Mouse (Mus musculus): ENCODE data around the gene Islr. TPM values are rescaled to one million over a fixed set of nuclear protein-coding genes. Genes with fewer than 3 reads are reported as not detected.

Islr gene
- total and polyA plus RNA-seq, 3 experiments = 0.22 TPM; not detected in 2

DNA sequence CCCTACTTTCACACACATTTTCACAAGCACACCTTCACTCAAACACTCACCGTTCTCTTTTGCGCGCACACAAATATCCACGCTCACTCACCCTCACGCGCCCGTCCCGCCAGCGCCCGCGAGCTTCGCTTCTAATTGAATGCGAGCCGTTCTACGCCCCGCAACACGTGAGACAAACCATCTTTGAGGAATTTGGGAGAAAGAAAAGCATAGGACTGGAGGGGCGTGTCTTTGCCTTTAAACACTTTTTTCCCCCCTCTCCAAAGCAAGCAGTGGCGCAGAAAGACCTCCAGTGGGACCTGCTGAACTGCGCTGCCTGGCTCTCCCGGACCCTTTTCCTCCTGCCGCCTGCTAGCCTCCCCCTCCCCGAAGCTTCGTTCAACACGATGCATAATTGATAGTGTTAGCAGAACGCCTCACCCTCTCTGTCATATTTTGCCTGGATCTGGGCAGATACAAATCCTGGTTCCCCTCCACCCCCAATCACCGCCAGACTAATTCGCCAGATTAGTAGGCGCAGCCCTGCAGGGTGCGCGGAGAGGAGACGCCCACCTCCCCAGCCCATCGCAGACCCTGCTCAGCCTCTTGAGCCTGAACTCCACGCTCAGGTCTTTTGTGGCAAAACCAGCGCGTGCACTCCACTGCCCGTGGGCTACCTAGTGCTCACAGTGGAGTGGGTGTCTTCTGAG is 2.1 kb downstream of the Islr start:
- peaks cover 22% of the 10 kb centered on the region for H3K9me3 ChIP-seq (replicated peaks)
- peaks cover 17% of the 10 kb centered on the region for H3K4me1 ChIP-seq (ENCODE audit: insufficient read depth, low read depth, low read length)
- H3K36me3 ChIP-seq (replicated peaks) = no peaks in the 10 kb centered on the region
- DNase-seq (ENCODE audit: low spot score) (no peak), ATAC-seq (ENCODE audit: extremely low read depth, insufficient number of reproducible peaks, low FRiP score, poor library complexity, severe bottlenecking) (no peak)
- peaks cover 97% of the 10 kb centered on the region for H3K27me3 ChIP-seq (ENCODE audit: insufficient read depth, low read length)
- no peak overlapping the region for H3K4me3 ChIP-seq (ENCODE audit: low read depth, low read length)
- TF ChIP-seq GATA1 (IDR thresholded peaks at IDR 0.05; ENCODE audit: borderline replicate concordance, low read length) = no peak
- TF ChIP-seq GATA2 (IDR thresholded peaks at IDR 0.05; ENCODE audit: borderline replicate concordance, low read depth, low read length) = no peak
- no peak for TF ChIP-seq POLR2AphosphoS5 (IDR thresholded peaks at IDR 0.05; ENCODE audit: insufficient replicate concordance, low read depth, low read length)
- no peak for TF ChIP-seq TAL1 (conservative IDR thresholded peaks at IDR 0.05; ENCODE audit: low read depth, low read length)
- no peak for TF ChIP-seq CTCF (IDR thresholded peaks at IDR 0.05; ENCODE audit: low read depth, low read length)

DNA sequence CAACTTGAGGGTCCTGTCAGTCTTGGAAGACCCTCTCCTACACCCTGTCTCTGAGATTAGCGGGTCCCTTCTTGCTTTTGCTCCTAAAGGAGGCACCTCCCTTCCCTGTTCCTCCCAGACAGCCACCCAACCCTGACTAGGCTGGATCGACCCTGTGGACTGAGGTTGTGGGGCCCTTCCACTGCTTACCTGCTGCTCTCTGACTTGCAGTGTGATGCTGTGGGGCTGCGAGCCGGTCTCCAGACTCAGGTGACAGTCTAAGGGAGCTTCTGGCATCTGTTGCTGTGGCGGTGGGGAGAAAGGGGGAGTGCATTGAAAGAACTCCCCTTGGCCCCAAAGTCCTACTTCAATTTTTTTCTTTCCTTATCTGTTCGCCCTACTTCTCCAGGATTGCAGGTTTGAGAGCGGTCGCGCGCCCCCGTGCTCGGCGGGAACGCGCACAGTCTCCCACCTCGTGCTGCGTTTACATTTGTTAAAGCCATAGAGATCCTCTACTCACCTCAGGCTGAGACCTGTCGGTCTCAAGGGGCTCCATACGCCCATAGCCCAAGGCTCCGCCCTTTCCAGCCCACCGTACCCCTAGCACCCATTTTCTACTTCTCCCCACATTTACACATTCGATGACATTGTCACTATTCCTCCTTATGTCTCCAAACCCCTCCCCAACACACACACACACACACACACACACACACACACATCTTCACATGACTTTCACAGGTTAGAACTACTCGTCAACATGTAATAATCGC is 2.8 kb downstream of the Islr start:
- H3K27me3 ChIP-seq (ENCODE audit: insufficient read depth, low read length) = peaks cover 98% of the 10 kb centered on the region
- peaks cover 22% of the 10 kb centered on the region for H3K9me3 ChIP-seq (replicated peaks)
- TF ChIP-seq TAL1 (conservative IDR thresholded peaks at IDR 0.05; ENCODE audit: low read depth, low read length) = no peak
- TF ChIP-seq GATA2 (IDR thresholded peaks at IDR 0.05; ENCODE audit: borderline replicate concordance, low read depth, low read length) = no peak
- TF ChIP-seq CTCF (IDR thresholded peaks at IDR 0.05; ENCODE audit: low read depth, low read length) = no peak
- no peak for TF ChIP-seq GATA1 (IDR thresholded peaks at IDR 0.05; ENCODE audit: borderline replicate concordance, low read length)
- TF ChIP-seq POLR2AphosphoS5 (IDR thresholded peaks at IDR 0.05; ENCODE audit: insufficient replicate concordance, low read depth, low read length) = no peak
- DNase-seq (ENCODE audit: low spot score) = no peak
- H3K36me3 ChIP-seq (replicated peaks) = no peaks in the 10 kb centered on the region
- no peak for ATAC-seq (ENCODE audit: extremely low read depth, insufficient number of reproducible peaks, low FRiP score, poor library complexity, severe bottlenecking)
- no peak overlapping the region for H3K4me3 ChIP-seq (ENCODE audit: low read depth, low read length)
- H3K4me1 ChIP-seq (ENCODE audit: insufficient read depth, low read depth, low read length) = peaks cover 17% of the 10 kb centered on the region

GRCm38 (mm10) chr9:58200270-58201090 is 3.6 kb downstream of the Islr start:
- ATAC-seq (ENCODE audit: extremely low read depth, insufficient number of reproducible peaks, low FRiP score, poor library complexity, severe bottlenecking) = no peak
- H3K27me3 ChIP-seq (ENCODE audit: insufficient read depth, low read length) = peaks cover 98% of the 10 kb centered on the region
- H3K9me3 ChIP-seq (replicated peaks) = peaks cover 22% of the 10 kb centered on the region
- no peak for TF ChIP-seq TAL1 (conservative IDR thresholded peaks at IDR 0.05; ENCODE audit: low read depth, low read length)
- no peak for TF ChIP-seq POLR2AphosphoS5 (IDR thresholded peaks at IDR 0.05; ENCODE audit: insufficient replicate concordance, low read depth, low read length)
- DNase-seq (ENCODE audit: low spot score) = no peak
- H3K4me1 ChIP-seq (ENCODE audit: insufficient read depth, low read depth, low read length) = peaks cover 17% of the 10 kb centered on the region
- H3K4me3 ChIP-seq (ENCODE audit: low read depth, low read length) = no peak overlapping the region
- H3K36me3 ChIP-seq (replicated peaks) = no peaks in the 10 kb centered on the region

DNA sequence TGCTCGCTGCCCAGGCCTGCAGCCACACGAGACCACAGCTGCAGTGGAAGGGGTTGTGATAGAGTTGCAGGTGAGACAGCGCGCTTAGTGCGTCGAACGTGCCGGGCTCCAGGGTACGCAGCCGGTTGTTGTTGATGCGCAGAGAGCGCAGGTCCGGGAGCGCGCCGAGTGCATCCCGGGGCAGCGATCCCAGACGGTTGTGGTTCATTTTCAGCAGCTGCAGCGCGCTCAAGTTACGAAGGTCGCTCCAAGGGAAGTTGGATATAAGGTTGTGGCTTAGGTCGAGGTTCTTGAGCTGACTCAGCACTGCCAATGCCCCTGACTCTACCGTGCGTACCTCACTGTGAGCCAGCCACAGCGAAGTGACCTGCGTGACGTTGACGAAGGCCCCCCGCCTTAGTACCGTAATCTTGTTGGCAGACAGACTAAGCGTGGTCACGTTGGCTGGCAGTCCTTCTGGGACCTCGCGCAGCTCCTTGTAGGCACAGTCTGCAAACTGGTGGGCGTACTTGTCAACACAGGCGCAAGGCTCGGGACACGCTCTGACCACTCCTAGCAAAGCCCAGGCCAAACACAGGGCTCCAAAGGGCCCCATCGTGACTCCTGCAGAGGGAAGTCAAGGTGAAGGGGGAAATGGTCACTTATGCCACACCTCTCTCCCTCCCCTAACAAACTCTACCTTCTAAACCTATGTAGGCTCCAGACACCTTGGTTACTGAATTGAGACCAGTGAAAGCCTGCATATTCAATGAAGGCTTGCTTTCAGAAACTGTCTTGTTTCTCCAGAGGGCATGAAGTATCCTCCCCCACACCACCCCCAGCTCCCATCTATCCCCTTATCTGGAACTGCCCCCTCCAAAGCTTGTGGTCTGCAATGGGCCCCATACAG is 4.5 kb downstream of the Islr start:
- Histone ChIP-seq H3K4me3 (ENCODE audit: low read depth, low read length) (no peak overlapping the region), H3K4me1 (ENCODE audit: insufficient read depth, low read depth, low read length) (peaks cover 11% of the 10 kb centered on the region), H3K27me3 (ENCODE audit: insufficient read depth, low read length) (peaks cover 98% of the 10 kb centered on the region), H3K36me3 (replicated peaks) (no peaks in the 10 kb centered on the region), H3K9me3 (replicated peaks) (peaks cover 22% of the 10 kb centered on the region)
- no peak for ATAC-seq (ENCODE audit: extremely low read depth, insufficient number of reproducible peaks, low FRiP score, poor library complexity, severe bottlenecking)
- DNase-seq (ENCODE audit: low spot score) = no peak
- TF ChIP-seq TAL1 (conservative IDR thresholded peaks at IDR 0.05; ENCODE audit: low read depth, low read length) (no peak), POLR2AphosphoS5 (IDR thresholded peaks at IDR 0.05; ENCODE audit: insufficient replicate concordance, low read depth, low read length) (no peak), GATA1 (IDR thresholded peaks at IDR 0.05; ENCODE audit: borderline replicate concordance, low read length) (no peak), GATA2 (IDR thresholded peaks at IDR 0.05; ENCODE audit: borderline replicate concordance, low read depth, low read length) (no peak), CTCF (IDR thresholded peaks at IDR 0.05; ENCODE audit: low read depth, low read length) (no peak)

GRCm38 (mm10) chr9:58198801-58199371 is 5.2 kb downstream of the Islr start:
- no peaks in the 10 kb centered on the region for H3K36me3 ChIP-seq (replicated peaks)
- H3K27me3 ChIP-seq (ENCODE audit: insufficient read depth, low read length) = peaks cover 93% of the 10 kb centered on the region
- H3K4me3 ChIP-seq (ENCODE audit: low read depth, low read length) = no peak overlapping the region
- DNase-seq (ENCODE audit: low spot score) (no peak), ATAC-seq (ENCODE audit: extremely low read depth, insufficient number of reproducible peaks, low FRiP score, poor library complexity, severe bottlenecking) (no peak)
- no peak for TF ChIP-seq CTCF (IDR thresholded peaks at IDR 0.05; ENCODE audit: low read depth, low read length)
- no peak for TF ChIP-seq POLR2AphosphoS5 (IDR thresholded peaks at IDR 0.05; ENCODE audit: insufficient replicate concordance, low read depth, low read length)
- TF ChIP-seq TAL1 (conservative IDR thresholded peaks at IDR 0.05; ENCODE audit: low read depth, low read length) = no peak
- no peak for TF ChIP-seq GATA2 (IDR thresholded peaks at IDR 0.05; ENCODE audit: borderline replicate concordance, low read depth, low read length)
- TF ChIP-seq GATA1 (IDR thresholded peaks at IDR 0.05; ENCODE audit: borderline replicate concordance, low read length) = no peak
- H3K9me3 ChIP-seq (replicated peaks) = peaks cover 22% of the 10 kb centered on the region
- H3K4me1 ChIP-seq (ENCODE audit: insufficient read depth, low read depth, low read length) = peaks cover 5% of the 10 kb centered on the region
